Mouse (Mus musculus): ENCODE results near the gene Pex19.

DNA sequence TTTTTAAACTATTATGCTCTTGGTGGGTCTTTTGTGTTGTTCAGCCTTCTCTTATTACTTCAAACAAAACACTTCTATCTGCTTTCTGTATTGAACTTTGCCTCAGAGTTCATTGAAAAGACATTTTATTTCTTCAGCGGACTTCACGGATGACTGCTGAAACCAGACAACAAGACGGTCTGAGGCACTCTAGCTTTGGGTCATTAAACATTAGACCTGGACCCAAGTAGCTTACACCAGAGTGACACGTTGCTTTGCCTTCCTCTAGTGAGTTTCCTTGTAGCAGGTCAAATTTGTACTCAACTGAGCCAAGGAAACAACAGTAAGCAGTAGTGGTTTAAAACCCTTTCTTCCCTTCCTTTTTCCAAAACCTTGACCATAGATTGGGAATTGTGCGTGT lies 41.4 kb downstream of the Pex19 start:
- TF ChIP-seq POLR2A (IDR thresholded peaks at IDR 0.05; ENCODE audit: borderline replicate concordance, insufficient read depth, low read length) (no peak), CTCF (IDR thresholded peaks at IDR 0.05; ENCODE audit: borderline replicate concordance, insufficient read depth, low read depth, low read length) (no peak)
